Mouse (Mus musculus) stomach, embryonic 14.5 days (tissue): ENCODE results near the gene Csf3. TPM values are rescaled to one million over a fixed set of nuclear protein-coding genes. Genes with fewer than 3 reads are reported as not detected.

Experiments used
- ATAC-seq: fragments of 200-750 bp; cut with Nextera tagmentation; 2 replicates; pipeline ENCODE4 v1.8.0; 2017; ENCODE audit warnings: low read depth, moderate TSS enrichment; ENCODE audit not compliant: insufficient number of reproducible peaks, insufficient read depth, low FRiP score
- H3K27ac ChIP-seq: fragments of 300-500 bp; sonication (generic); 2 replicates; pipeline ENCODE4 v1.5.1; 2014; ENCODE audit warnings: mild to moderate bottlenecking, low read length, moderate library complexity, mixed read lengths
- H3K27me3 ChIP-seq: fragments of 300-500 bp; sonication (generic); 2 replicates; pipeline ENCODE4 v1.6.1; 2014; ENCODE audit warnings: low read length, control low read depth, mixed read lengths; ENCODE audit not compliant: control insufficient read depth, insufficient read depth
- H3K36me3 ChIP-seq: fragments of 300-500 bp; sonication (generic); 2 replicates; pipeline ENCODE4 v1.6.1; 2014; ENCODE audit warnings: mild to moderate bottlenecking, control low read depth, low read length, moderate library complexity, mixed read lengths; ENCODE audit not compliant: control insufficient read depth, insufficient read depth
- H3K4me1 ChIP-seq: fragments of 300-500 bp; sonication (generic); 2 replicates; pipeline ENCODE4 v1.6.1; 2014; ENCODE audit warnings: low read length, control low read depth, mixed read lengths; ENCODE audit not compliant: control insufficient read depth, insufficient read depth
- H3K4me2 ChIP-seq: fragments of 300-500 bp; sonication (generic); replicated peaks from 2 replicates; pipeline ENCODE4 v1.6.1; 2014; ENCODE audit warnings: low read depth, low read length, control low read depth
- H3K4me3 ChIP-seq: fragments of 300-500 bp; sonication (generic); 2 replicates; pipeline ENCODE4 v1.5.1; 2014; ENCODE audit warnings: low read depth, low read length, control low read depth
- H3K9ac ChIP-seq: fragments of 300-500 bp; sonication (generic); replicated peaks from 2 replicates; pipeline ENCODE4 v1.6.1; 2014; ENCODE audit warnings: low read depth, mild to moderate bottlenecking, control low read depth, low read length, moderate library complexity, mixed read lengths
- H3K9me3 ChIP-seq: fragments of 300-500 bp; sonication (generic); 2 replicates; pipeline ENCODE4 v1.6.1; 2016; ENCODE audit warnings: low read depth, low read length, control low read depth; ENCODE audit not compliant: control insufficient read depth
- WGBS: fragments of 180-500 bp; shearing (Covaris S2); extraction: QIAGEN DNeasy Blood & Tissue Kit; methylation state at CpG from one replicate; pipeline ENCODE4 v1.1.7; 2014; 5-methylcytosine and 5-hydroxymethylcytosine counted together
- polyA plus RNA-seq: library from polyadenylated mRNA; unstranded; fragments of >200 nt; fragmentation: Nextera tagmentation; extraction: Ambion mirVana; gene quantifications from 2 replicates; pipeline ENCODE4 v1.2.1, GENCODE M21; 2014

The Csf3 gene
- polyA plus RNA-seq, 1 experiment from 2014 or later = not detected

DNA sequence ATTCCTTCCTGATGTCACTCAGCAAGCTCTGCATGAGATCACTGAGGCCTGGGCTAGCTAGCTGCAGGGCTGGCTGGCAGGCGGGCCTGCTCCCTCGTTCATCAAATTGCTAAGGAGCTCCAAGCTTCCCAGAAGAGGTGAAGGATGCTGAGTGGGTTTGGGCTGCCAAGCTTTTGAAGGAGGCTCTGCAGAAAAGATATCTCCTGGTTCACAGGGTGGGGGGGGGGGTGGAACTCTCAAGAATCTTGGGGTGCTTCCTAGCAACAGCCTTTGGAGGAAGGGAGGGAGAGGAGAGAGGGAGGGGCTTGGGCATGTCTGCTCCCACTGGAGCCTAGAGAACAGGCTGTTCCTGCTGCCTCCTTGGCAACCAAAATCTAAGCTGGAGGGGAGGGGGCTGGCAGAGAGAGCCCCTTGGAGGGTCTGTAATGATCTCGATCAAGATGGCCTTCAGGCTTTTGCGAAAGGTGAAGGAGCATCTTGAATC lies 37.4 kb downstream of the Csf3 start:
- H3K36me3 ChIP-seq = no peaks in the 10 kb centered on the region
- no peak overlapping the region for H3K9ac ChIP-seq
- no peak overlapping the region for H3K27ac ChIP-seq
- peaks cover 19% of the 10 kb centered on the region for H3K4me1 ChIP-seq
- no peak overlapping the region for H3K4me3 ChIP-seq
- no peak for ATAC-seq
- no peak overlapping the region for H3K4me2 ChIP-seq
- WGBS = 47% methylated on average over 4 of the region's 4 CpGs
- H3K27me3 ChIP-seq = no peaks in the 10 kb centered on the region
- peaks cover 5% of the 10 kb centered on the region; the same call in 1 of the 2 replicates for H3K9me3 ChIP-seq

GRCm38 (mm10) chr11:98738925-98739324 lies 37.9 kb downstream of the Csf3 start:
- Histone ChIP-seq H3K9me3 (peaks cover 5% of the 10 kb centered on the region; the same call in 1 of the 2 replicates), H3K4me1 (peaks cover 24% of the 10 kb centered on the region), H3K27ac (no peak overlapping the region), H3K27me3 (no peaks in the 10 kb centered on the region), H3K4me2 (no peak overlapping the region), H3K36me3 (no peaks in the 10 kb centered on the region), H3K9ac (no peak overlapping the region), H3K4me3 (no peak overlapping the region)
- no peak for ATAC-seq
- 75% methylated on average over 8 of the region's 9 CpGs for WGBS

DNA sequence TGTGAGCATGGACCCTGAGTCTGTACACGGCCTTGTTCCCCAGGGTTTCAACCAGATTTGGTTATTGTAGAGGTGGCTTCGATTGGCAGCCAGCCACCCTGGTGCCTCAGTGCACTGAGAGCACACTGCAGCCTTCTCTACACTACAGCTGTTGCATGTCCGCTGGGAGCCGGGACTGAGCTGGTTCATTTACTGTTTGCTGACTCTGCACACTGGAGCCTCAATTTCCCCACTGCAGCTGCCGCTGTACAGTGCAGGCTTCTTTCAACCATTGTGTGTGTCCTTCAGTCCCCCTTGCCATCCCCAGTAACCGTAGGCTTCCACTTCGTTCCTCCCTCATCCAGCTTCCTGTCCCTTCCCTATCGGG lies 38.9 kb downstream of the Csf3 start:
- Histone ChIP-seq H3K4me2 (peak overlapping the region; percentile 84), H3K9me3 (no peaks in the 10 kb centered on the region), H3K4me1 (peaks cover 34% of the 10 kb centered on the region), H3K4me3 (peak overlapping the region; percentile 97), H3K27ac (peak overlapping the region; percentile 97), H3K9ac (0 out of 2 replicates have a peak overlapping the region, but pooled peaks have one; percentile 21), H3K36me3 (no peaks in the 10 kb centered on the region), H3K27me3 (no peaks in the 10 kb centered on the region)
- ATAC-seq = peak; percentile 11; the same call in 1 of the 2 replicates
- 10% methylated on average over 8 of the region's 8 CpGs for WGBS

DNA sequence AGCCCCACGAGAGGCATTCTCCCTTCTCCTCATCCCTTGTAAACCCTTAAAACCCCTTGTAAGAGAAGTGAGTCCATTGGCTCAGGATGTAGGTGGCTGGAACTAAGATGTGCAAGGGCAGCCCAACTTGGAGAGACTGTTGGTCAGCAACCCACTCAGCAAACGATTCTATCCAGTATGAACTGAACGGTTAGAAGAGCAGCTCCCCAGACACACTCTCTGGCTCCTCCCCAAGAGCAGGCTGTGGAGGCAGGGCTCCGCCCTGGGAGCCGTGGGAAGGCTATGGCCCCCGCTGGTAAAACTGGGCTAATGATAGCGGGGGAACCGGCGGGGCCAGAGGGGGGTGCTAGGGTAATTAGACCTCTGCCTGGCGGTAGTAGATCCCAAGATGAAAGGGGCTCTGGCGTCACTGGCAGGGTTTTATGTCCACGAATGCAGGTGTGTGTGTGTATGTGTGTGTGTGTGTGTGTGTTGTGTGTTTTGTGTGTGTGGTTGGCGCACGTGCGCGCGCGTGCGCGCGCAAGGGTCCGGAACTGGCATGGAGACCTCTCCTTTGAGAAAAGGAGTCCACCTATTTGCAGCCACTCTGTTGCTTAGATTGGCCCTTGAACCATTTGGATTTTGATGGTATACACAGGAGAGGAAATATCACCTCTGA lies 39.5 kb downstream of the Csf3 start, which contains the start of gene Thra:
TSS of gene Thra (plus strand) at position 246 of the 658 bp plus-strand sequence.
- Histone ChIP-seq H3K27ac (peak within 1 kb of the TSS; percentile 97), H3K36me3 (no peaks in the 10 kb centered on the region), H3K4me1 (peaks cover 40% of the 10 kb centered on the region), H3K9ac (peak within 1 kb of the TSS; percentile 89), H3K27me3 (no peaks in the 10 kb centered on the region), H3K4me2 (peak within 1 kb of the TSS; percentile 84), H3K4me3 (peak within 1 kb of the TSS; percentile 97), H3K9me3 (no peaks in the 10 kb centered on the region)
- WGBS = under 1% methylated on average over 22 of the region's 22 CpGs
- ATAC-seq = peak; percentile 78

- WGBS = under 1% methylated on average over 17 of the region's 17 CpGs
- ATAC-seq = no peak
- H3K4me1 ChIP-seq = peaks cover 46% of the 10 kb centered on the region
Observed at GRCm38 (mm10) chr11:98741051-98741620, 40.1 kb downstream of the Csf3 start.

DNA sequence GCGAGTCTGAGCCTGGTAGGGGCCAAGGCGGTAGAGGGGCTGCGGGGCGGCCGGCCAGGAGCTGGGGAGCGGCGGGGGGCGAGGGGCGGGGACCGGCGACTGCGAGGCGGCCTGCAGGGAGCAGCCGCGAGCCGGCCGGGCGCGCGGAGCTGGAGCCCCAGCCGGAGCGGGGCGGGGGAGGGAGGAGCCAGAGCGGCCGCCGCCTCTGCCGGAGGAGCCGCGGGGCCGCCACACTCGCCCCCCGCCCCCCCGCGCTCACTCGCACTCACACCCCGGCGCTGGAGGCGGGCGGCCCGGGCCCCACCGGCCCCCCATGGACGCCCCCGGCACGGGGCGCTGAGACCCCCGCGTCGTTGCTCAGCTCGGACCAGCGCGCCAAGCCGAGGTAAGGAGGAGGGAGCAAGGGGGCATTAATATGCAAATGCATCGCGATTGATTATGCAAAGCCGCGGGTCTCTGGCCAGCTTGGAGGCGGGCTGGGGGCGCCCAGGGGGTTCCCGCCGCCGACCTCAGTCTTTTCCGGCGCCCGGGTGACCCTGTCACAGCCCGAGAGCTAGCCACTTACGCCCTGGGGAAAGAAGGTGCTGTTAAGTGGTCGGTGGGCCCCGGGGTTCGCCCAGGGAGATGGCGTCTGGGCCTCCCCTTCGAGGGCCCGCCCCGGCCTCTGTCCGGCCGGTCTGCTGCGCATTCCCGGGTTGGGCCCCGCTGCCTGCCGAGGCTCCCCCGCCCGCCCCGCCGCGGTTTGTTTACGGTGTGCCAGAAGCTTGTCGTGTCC lies 40.7 kb downstream of the Csf3 start:
- Histone ChIP-seq H3K36me3 (no peaks in the 10 kb centered on the region), H3K27ac (peak overlapping the region; percentile 97), H3K4me3 (peak overlapping the region; percentile 97), H3K9ac (peak overlapping the region; percentile 89), H3K4me1 (peaks cover 52% of the 10 kb centered on the region), H3K4me2 (peak overlapping the region; percentile 84), H3K9me3 (no peaks in the 10 kb centered on the region), H3K27me3 (no peaks in the 10 kb centered on the region)
- under 1% methylated on average over 73 of the region's 86 CpGs for WGBS
- peak; percentile 74 for ATAC-seq

More at GRCm38 (mm10) chr11:98741051-98741620, 40.1 kb downstream of the Csf3 start:
- H3K4me3 ChIP-seq = peak overlapping the region; percentile 97
- peak overlapping the region; percentile 97 for H3K27ac ChIP-seq
- H3K36me3 ChIP-seq = no peaks in the 10 kb centered on the region
- no peaks in the 10 kb centered on the region for H3K27me3 ChIP-seq
- peak overlapping the region; percentile 89 for H3K9ac ChIP-seq
- no peaks in the 10 kb centered on the region for H3K9me3 ChIP-seq
- H3K4me2 ChIP-seq = peak overlapping the region; percentile 84

GRCm38 (mm10) chr11:98742397-98743291 lies 41.6 kb downstream of the Csf3 start:
- Histone ChIP-seq H3K4me3 (peak overlapping the region; percentile 97), H3K4me1 (peaks cover 60% of the 10 kb centered on the region), H3K27me3 (no peaks in the 10 kb centered on the region), H3K9me3 (no peaks in the 10 kb centered on the region), H3K4me2 (peak overlapping the region; percentile 84), H3K36me3 (no peaks in the 10 kb centered on the region), H3K9ac (peak overlapping the region; percentile 89), H3K27ac (peak overlapping the region; percentile 97)
- ATAC-seq = 0 out of 2 replicates have a peak, but pooled peaks have one; percentile 2
- WGBS = 3% methylated on average over 21 of the region's 21 CpGs
